Mouse (Mus musculus): Measurements from ENCODE around the gene Lif. TPM values are rescaled to one million over a fixed set of nuclear protein-coding genes. Genes with fewer than 3 reads are reported as not detected.

Gene Lif
- polyA plus RNA-seq, 1 experiment from 2014 or later = not detected

GRCm38 (mm10) chr11:4299735-4300474, 42.5 kb downstream of the Lif start:
- WGBS (ENCODE audit: insufficient replicate concordance) = 59% methylated on average over 14 of the region's 14 CpGs

DNA sequence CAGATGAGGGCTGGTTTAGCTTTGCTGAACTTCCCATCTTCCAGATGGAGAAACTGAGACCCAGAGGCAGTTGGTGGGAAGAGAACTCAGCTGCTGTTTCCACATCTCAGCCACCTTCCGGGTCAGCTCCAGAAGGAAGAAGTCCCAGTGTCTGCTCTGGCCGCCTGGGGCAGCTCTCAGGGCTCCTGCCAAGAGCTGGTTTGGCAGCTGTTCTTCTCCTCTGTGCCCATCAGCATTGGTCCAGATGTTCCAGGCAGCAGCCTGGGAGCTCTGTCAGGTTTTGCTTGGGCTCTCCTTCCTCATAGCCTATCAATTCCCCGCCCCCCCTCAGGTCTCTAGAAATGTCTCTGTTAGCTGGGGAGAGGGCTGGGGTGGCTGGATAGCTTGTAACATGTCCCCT, 43.3 kb downstream of the Lif start:
- DNase-seq = no peak
- Histone ChIP-seq H3K9ac (no peak overlapping the region), H3K27ac (no peak overlapping the region), H3K9me3 (replicated peaks) (no peaks in the 10 kb centered on the region), H3K4me1 (replicated peaks) (peaks cover 27% of the 10 kb centered on the region), H3K27me3 (peaks cover 14% of the 10 kb centered on the region; the same call in 1 of the 2 replicates), H3K36me3 (no peaks in the 10 kb centered on the region), H3K4me2 (no peak overlapping the region), H3K4me3 (replicated peaks) (no peak overlapping the region)
- no peak for ATAC-seq (ENCODE audit: low read depth)
- 60% methylated on average over 3 of the region's 3 CpGs for WGBS (ENCODE audit: insufficient replicate concordance)

More at GRCm38 (mm10) chr11:4299735-4300474, 42.5 kb downstream of the Lif start:
- ATAC-seq (ENCODE audit: low read depth) (no peak), DNase-seq (no peak)
- Histone ChIP-seq H3K27ac (no peak overlapping the region), H3K4me2 (no peak overlapping the region), H3K9me3 (replicated peaks) (no peaks in the 10 kb centered on the region), H3K9ac (no peak overlapping the region), H3K36me3 (no peaks in the 10 kb centered on the region), H3K27me3 (peaks cover 19% of the 10 kb centered on the region), H3K4me1 (replicated peaks) (peaks cover 32% of the 10 kb centered on the region), H3K4me3 (replicated peaks) (no peak overlapping the region)

DNA sequence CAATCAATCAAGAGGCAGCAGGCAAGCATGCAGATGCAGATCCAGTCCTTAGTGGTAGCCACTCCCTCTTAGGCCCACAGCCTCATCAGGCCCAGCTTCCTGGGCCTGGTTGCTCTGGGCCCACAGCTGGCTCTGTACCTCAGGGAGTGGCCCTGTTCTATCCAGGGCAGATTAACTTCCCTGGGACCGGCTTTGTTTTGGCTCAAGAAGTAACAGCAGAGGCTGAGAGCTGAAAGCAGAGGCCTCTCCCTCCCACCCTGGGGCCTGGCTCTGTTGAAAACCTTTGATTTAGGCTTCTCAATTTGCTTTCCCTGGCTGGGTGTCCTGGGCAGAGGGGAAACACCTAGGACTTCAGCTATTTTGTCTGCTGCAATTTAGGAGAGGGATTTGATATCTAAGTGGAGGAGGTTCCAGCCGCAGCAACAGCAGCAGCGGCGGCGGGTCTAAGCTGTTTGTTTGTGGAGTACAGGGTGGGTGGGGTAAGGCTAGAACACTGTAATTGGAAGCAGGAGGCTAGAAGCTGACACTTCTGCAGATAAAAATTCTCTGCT, 45.1 kb downstream of the Lif start:
- H3K4me2 ChIP-seq = no peak overlapping the region
- no peaks in the 10 kb centered on the region for H3K36me3 ChIP-seq
- no peak overlapping the region for H3K4me3 ChIP-seq (replicated peaks)
- DNase-seq (no peak), ATAC-seq (ENCODE audit: low read depth) (no peak)
- 54% methylated on average over 5 of the region's 5 CpGs for WGBS (ENCODE audit: insufficient replicate concordance)
- no peak overlapping the region for H3K9ac ChIP-seq
- H3K27ac ChIP-seq = no peak overlapping the region
- peaks cover 22% of the 10 kb centered on the region for H3K4me1 ChIP-seq (replicated peaks)
- peaks cover 14% of the 10 kb centered on the region; the same call in 1 of the 2 replicates for H3K27me3 ChIP-seq
- no peaks in the 10 kb centered on the region for H3K9me3 ChIP-seq (replicated peaks)

DNA sequence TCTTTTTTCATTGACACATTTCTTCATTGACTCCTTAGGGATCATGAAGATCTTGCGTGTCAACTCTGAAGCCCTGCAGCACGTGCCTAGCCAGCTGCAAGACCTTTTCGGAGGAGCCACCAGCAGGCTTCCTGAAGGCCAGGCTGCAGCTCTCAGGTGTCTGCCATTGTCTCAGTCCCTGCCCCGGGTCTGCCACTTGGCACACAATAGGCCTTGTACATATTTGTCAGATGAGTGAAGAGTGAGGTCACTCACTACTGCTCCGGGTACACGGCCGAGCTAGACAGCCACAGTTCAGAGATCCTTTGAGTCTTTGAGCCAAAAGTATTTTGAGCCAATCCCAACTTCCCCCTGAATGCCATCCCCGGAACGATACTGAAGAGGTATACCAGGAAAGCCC, 45.7 kb downstream of the Lif start:
- H3K27ac ChIP-seq = no peak overlapping the region

DNA sequence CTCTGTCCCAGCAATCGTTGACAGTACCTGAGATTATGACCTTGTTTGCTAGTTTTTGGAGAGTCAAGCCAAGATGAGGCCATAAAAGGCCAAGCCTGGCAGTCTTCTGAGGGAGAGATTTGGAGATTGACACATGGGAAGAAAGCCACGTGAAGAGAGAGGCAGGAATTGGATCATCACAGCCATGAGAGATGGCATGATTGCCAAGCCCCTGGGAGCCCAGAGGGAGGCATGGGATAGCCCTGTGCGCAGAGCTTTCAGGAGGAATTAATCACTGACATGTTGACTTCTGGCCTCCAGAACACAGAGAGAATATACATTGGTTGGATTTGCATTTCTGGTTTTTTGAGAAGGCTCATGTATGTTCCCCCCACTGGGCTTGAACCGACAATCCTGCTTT, 46.8 kb downstream of the Lif start:
- peaks cover 18% of the 10 kb centered on the region for H3K4me1 ChIP-seq (replicated peaks)
- no peak for DNase-seq
- H3K27ac ChIP-seq = no peak overlapping the region
- no peak overlapping the region for H3K4me2 ChIP-seq
- 61% methylated on average over 4 of the region's 4 CpGs for WGBS (ENCODE audit: insufficient replicate concordance)
- peaks cover 17% of the 10 kb centered on the region; the same call in 1 of the 2 replicates for H3K27me3 ChIP-seq
- no peaks in the 10 kb centered on the region for H3K36me3 ChIP-seq
- no peak overlapping the region for H3K4me3 ChIP-seq (replicated peaks)
- H3K9me3 ChIP-seq (replicated peaks) = no peaks in the 10 kb centered on the region
- no peak for ATAC-seq (ENCODE audit: low read depth)
- H3K9ac ChIP-seq = no peak overlapping the region

More for the DNA sequence above, 45.7 kb downstream of the Lif start:
- peaks cover 14% of the 10 kb centered on the region; the same call in 1 of the 2 replicates for H3K27me3 ChIP-seq
- no peak overlapping the region for H3K4me3 ChIP-seq (replicated peaks)
- ATAC-seq (ENCODE audit: low read depth) (no peak), DNase-seq (no peak)
- H3K9me3 ChIP-seq (replicated peaks) = no peaks in the 10 kb centered on the region
- peaks cover 20% of the 10 kb centered on the region for H3K4me1 ChIP-seq (replicated peaks)
- H3K9ac ChIP-seq = no peak overlapping the region
- no peak overlapping the region for H3K4me2 ChIP-seq
- no peaks in the 10 kb centered on the region for H3K36me3 ChIP-seq
- WGBS (ENCODE audit: insufficient replicate concordance) = 68% methylated on average over 9 of the region's 9 CpGs

- ATAC-seq (ENCODE audit: low read depth) = no peak
- Histone ChIP-seq H3K9me3 (replicated peaks) (no peaks in the 10 kb centered on the region), H3K4me1 (replicated peaks) (peaks cover 20% of the 10 kb centered on the region), H3K36me3 (no peaks in the 10 kb centered on the region), H3K27me3 (0 out of 2 replicates have a peak, but pooled peaks cover 11% of the 10 kb centered on the region), H3K27ac (no peak overlapping the region), H3K9ac (no peak overlapping the region), H3K4me2 (no peak overlapping the region), H3K4me3 (replicated peaks) (no peak overlapping the region)
- no peak for DNase-seq
- 86% methylated on average over 4 of the region's 4 CpGs for WGBS (ENCODE audit: insufficient replicate concordance)
These were observed 47.7 kb downstream of the Lif start for GRCm38 (mm10) chr11:4305090-4305489.

- no peak overlapping the region for H3K4me2 ChIP-seq
- WGBS (ENCODE audit: insufficient replicate concordance) = 61% methylated on average over 2 of the region's 2 CpGs
- no peaks in the 10 kb centered on the region for H3K36me3 ChIP-seq
- no peak for ATAC-seq (ENCODE audit: low read depth)
- peaks cover 20% of the 10 kb centered on the region for H3K4me1 ChIP-seq (replicated peaks)
- no peak overlapping the region for H3K27ac ChIP-seq
- no peaks in the 10 kb centered on the region for H3K9me3 ChIP-seq (replicated peaks)
- no peak overlapping the region for H3K9ac ChIP-seq
- H3K27me3 ChIP-seq = 0 out of 2 replicates have a peak, but pooled peaks cover 9% of the 10 kb centered on the region
- DNase-seq = no peak
- H3K4me3 ChIP-seq (replicated peaks) = no peak overlapping the region
These were observed 48.7 kb downstream of the Lif start for GRCm38 (mm10) chr11:4306086-4306485.

DNA sequence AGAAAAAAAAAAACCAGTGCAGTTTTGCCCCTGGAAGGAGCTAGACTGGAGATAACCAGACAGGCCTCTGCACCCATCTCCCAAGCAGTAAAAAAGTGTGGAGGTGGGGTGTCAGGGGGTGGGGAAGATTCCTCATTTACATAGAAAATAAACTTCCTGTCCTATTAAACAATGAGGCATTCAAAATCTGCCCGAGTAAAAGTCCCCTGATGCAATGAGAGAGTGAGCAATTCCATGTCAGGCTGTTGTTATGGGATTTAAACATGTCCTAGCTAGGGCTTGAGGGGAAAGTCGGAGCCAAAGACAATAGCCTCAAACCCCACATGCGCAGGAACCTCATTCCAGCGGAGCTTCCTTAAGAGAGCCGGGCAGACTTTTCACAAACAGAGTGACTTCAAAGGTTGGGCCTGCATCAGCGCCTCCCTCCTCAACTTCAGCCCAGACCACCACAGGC, 50.7 kb downstream of the Lif start:
- DNase-seq = no peak
- H3K36me3 ChIP-seq = no peaks in the 10 kb centered on the region
- H3K4me3 ChIP-seq (replicated peaks) = no peak overlapping the region
- no peaks in the 10 kb centered on the region for H3K9me3 ChIP-seq (replicated peaks)
- 0 out of 2 replicates have a peak, but pooled peaks cover 3% of the 10 kb centered on the region for H3K27me3 ChIP-seq
- H3K9ac ChIP-seq = no peak overlapping the region
- WGBS (ENCODE audit: insufficient replicate concordance) = 46% methylated on average over 6 of the region's 6 CpGs
- H3K4me1 ChIP-seq (replicated peaks) = peaks cover 16% of the 10 kb centered on the region
- H3K27ac ChIP-seq = no peak overlapping the region
- ATAC-seq (ENCODE audit: low read depth) = no peak
- no peak overlapping the region for H3K4me2 ChIP-seq

DNA sequence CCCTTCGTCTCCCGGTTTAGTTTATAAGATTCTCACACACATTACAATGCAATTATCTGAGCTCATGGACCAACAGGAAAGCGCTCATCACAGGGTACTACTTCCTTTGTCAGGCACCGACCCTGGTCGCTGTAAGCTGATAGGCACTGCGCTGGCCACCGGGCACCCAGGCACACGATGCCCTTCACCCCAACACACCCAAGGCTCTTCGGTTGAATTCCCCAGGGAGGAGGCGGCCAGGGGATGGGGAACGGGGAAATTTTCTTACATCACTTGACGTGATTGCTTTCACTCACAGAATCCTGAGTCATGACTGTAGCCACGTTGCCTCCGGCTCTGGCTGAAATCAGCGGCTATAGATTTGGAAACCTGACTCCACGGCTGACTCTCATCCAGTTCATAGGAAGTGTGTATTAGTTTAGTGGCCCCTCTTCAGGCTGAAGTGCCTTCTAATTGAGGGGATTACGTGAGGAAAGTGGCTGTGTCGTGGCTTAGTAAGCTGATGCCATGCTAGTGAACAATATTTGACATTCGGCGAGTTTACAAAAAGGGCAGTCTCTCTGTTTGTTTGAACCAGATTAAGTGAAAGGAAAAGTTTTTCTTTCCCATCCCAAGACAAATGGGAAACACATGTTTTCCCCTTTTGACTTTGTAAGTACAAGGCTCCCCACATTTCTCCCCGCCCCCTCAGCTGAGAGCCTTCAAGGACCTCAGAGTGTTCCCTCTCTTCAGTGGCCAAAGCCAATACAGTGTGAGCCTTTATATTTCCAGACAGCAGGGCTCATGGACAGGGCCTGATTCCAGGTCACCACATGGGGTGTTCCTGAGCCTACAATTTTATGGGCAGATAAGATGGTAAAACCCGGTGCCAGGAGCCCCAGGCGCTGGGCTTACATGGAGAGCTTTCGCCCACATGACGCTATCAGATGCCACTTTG, 51.4 kb downstream of the Lif start:
- H3K27ac ChIP-seq = no peak overlapping the region
- no peak overlapping the region for H3K9ac ChIP-seq
- H3K4me2 ChIP-seq = no peak overlapping the region
- H3K4me3 ChIP-seq (replicated peaks) = no peak overlapping the region
- H3K9me3 ChIP-seq (replicated peaks) = no peaks in the 10 kb centered on the region
- H3K4me1 ChIP-seq (replicated peaks) = peaks cover 16% of the 10 kb centered on the region
- H3K27me3 ChIP-seq = 0 out of 2 replicates have a peak, but pooled peaks cover 3% of the 10 kb centered on the region
- no peak for DNase-seq
- no peaks in the 10 kb centered on the region for H3K36me3 ChIP-seq
- 47% methylated on average over 25 of the region's 25 CpGs for WGBS (ENCODE audit: insufficient replicate concordance)
- no peak for ATAC-seq (ENCODE audit: low read depth)

DNA sequence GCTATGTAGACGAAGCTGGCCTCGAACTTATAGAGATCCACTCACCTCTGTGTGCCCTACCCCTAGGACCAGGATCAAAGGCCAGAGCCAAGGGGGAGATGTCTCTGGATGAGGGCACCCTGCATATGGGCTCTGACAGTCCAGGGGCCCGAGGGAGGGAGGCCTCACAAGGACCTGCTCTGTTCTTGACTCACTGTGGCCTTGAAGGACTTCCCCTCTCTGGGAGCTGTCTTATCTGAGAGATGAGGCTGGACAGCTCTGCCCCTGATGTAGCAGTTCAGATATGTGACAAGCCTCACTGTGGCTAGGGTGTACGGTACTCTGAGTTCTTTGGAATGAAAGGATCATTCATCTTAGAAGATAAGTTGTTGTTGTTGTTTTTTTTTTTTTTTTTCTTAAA, 52.3 kb downstream of the Lif start:
- Histone ChIP-seq H3K4me3 (replicated peaks) (no peak overlapping the region), H3K4me1 (replicated peaks) (peaks cover 16% of the 10 kb centered on the region), H3K4me2 (no peak overlapping the region), H3K27ac (no peak overlapping the region), H3K9ac (no peak overlapping the region), H3K9me3 (replicated peaks) (no peaks in the 10 kb centered on the region), H3K36me3 (no peaks in the 10 kb centered on the region), H3K27me3 (0 out of 2 replicates have a peak, but pooled peaks cover 3% of the 10 kb centered on the region)
- DNase-seq (no peak), ATAC-seq (ENCODE audit: low read depth) (no peak)
- 51% methylated on average over 4 of the region's 4 CpGs for WGBS (ENCODE audit: insufficient replicate concordance)

DNA sequence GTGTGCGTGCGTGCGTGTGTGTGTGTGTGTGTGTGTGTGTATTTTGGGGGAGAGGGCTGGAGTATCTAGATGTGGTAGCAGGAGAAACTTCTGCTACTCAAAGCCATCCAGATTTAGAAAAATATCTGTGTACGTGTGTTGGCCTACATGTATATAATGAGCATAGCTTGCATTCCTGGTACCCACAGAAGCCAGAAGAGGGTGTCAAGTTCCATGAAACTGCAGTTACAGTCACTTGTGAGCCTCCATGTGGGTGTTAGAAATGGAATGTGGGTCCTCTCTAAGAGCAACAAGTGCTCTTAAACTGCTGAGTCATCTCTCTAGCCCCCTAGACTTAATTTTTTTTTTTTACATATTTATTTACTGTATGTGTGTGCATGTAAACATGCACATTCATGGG, 53.0 kb downstream of the Lif start:
- 86% methylated on average over 4 of the region's 4 CpGs for WGBS (ENCODE audit: insufficient replicate concordance)
- no peak for ATAC-seq (ENCODE audit: low read depth)

More for the DNA sequence above, 53.0 kb downstream of the Lif start:
- 0 out of 2 replicates have a peak, but pooled peaks cover 3% of the 10 kb centered on the region for H3K27me3 ChIP-seq
- H3K9me3 ChIP-seq (replicated peaks) = no peaks in the 10 kb centered on the region
- H3K27ac ChIP-seq = no peak overlapping the region
- no peak overlapping the region for H3K4me3 ChIP-seq (replicated peaks)
- H3K4me2 ChIP-seq = no peak overlapping the region
- H3K36me3 ChIP-seq = no peaks in the 10 kb centered on the region
- no peak for DNase-seq
- H3K4me1 ChIP-seq (replicated peaks) = peaks cover 16% of the 10 kb centered on the region
- no peak overlapping the region for H3K9ac ChIP-seq

All from liver, embryonic 13.5 days (tissue).